Mouse (Mus musculus) small intestine, adult 2 months (tissue): ENCODE data around the gene Tmtc1.

Experiments used
- CTCF ChIP-seq: fragments of 200-500 bp; IDR thresholded peaks from 2 replicates; pipeline ENCODE4 v1.5.1; 2012; ENCODE audit warnings: low read depth, mild to moderate bottlenecking, control low read depth, inconsistent platforms, low read length, moderate library complexity, mixed read lengths; ENCODE audit not compliant: insufficient replicate concordance, insufficient read length; ENCODE audit errors: extremely low read depth
- POLR2A ChIP-seq: fragments of 200-500 bp; IDR thresholded peaks from 2 replicates; pipeline ENCODE4 v1.6.1; 2012; ENCODE audit warnings: low read depth, mild to moderate bottlenecking, control low read depth, inconsistent platforms, low read length, moderate library complexity

- TF ChIP-seq CTCF (no peak), POLR2A (no peak)
Measured at GRCm38 (mm10) chr6:148305191-148305590, 139.0 kb downstream of the Tmtc1 start.
